Mouse (Mus musculus) testis, adult 2 months (tissue): Measurements from ENCODE around the gene Tor4a. TPM values are rescaled to one million over a fixed set of nuclear protein-coding genes. Genes with fewer than 3 reads are reported as not detected.

Experiments
- H3K27ac ChIP-seq: fragments of 200-500 bp; 2 replicates; pipeline ENCODE4 v1.5.1; 2012; ENCODE audit warnings: low read depth, low read length; ENCODE audit not compliant: control insufficient read depth, insufficient read depth
- H3K27me3 ChIP-seq: fragments of 200-500 bp; 2 replicates; pipeline ENCODE4 v1.6.1; 2012; ENCODE audit warnings: mild to moderate bottlenecking, low read length, moderate library complexity; ENCODE audit not compliant: control insufficient read depth, insufficient read depth
- H3K36me3 ChIP-seq: fragments of 200-500 bp; 2 replicates; pipeline ENCODE4 v1.6.1; 2012; ENCODE audit warnings: mild to moderate bottlenecking, low read length; ENCODE audit not compliant: control insufficient read depth, insufficient read depth
- H3K4me1 ChIP-seq: fragments of 200-500 bp; 2 replicates; pipeline ENCODE4 v1.6.1; 2012; ENCODE audit warnings: low read length; ENCODE audit not compliant: control insufficient read depth, insufficient read depth
- H3K4me3 ChIP-seq: fragments of 200-500 bp; 2 replicates; pipeline ENCODE4 v1.5.1; 2012; ENCODE audit warnings: low read depth, mild to moderate bottlenecking, low read length, moderate library complexity, mixed read lengths; ENCODE audit not compliant: control insufficient read depth
- CTCF ChIP-seq: fragments of 200-500 bp; IDR thresholded peaks from 2 replicates; pipeline ENCODE4 v1.5.1; 2012; ENCODE audit warnings: low read depth, mild to moderate bottlenecking, inconsistent platforms, low read length, moderate library complexity; ENCODE audit not compliant: control insufficient read depth, insufficient read depth, insufficient replicate concordance
- POLR2A ChIP-seq: fragments of 200-500 bp; IDR thresholded peaks from 2 replicates; pipeline ENCODE4 v1.6.1; 2012; ENCODE audit warnings: low read depth, mild to moderate bottlenecking, inconsistent platforms, low read length, moderate library complexity; ENCODE audit not compliant: control insufficient read depth
- polyA plus RNA-seq: library from polyadenylated mRNA; depleted of rRNA; stranded (reverse); fragments of >200 nt; gene quantifications from 2 replicates; pipeline ENCODE4 v1.2.3, GENCODE M21; 2012

Gene Tor4a
- polyA plus RNA-seq, 1 experiment, result 0.98 TPM

- Histone ChIP-seq H3K4me1 (peaks cover 20% of the 10 kb centered on the region), H3K27me3 (no peaks in the 10 kb centered on the region)
Observed at GRCm38 (mm10) chr2:25180478-25180903, 16.2 kb downstream of the Tor4a start, which contains the start of gene Nrarp. Gene Nrarp, plus strand, starts transcription at chr2:25180758.

GRCm38 (mm10) chr2:25179566-25180217 lies 17.0 kb downstream of the Tor4a start:
- Histone ChIP-seq H3K27ac (no peak overlapping the region), H3K4me3 (peak overlapping the region; percentile 82; the same call in 1 of the 2 replicates), H3K27me3 (no peaks in the 10 kb centered on the region), H3K36me3 (no peaks in the 10 kb centered on the region), H3K4me1 (peaks cover 17% of the 10 kb centered on the region)
- TF ChIP-seq CTCF (no peak), POLR2A (no peak)

More at GRCm38 (mm10) chr2:25180478-25180903, 16.2 kb downstream of the Tor4a start, which contains the start of gene Nrarp:
- TF ChIP-seq CTCF (no peak), POLR2A (no peak; the same call in 1 of the 2 replicates)
- Histone ChIP-seq H3K27ac (peak within 1 kb of the TSS; percentile 39), H3K36me3 (no peaks in the 10 kb centered on the region), H3K4me3 (peak within 1 kb of the TSS; percentile 82)

- Histone ChIP-seq H3K27me3 (no peaks in the 10 kb centered on the region), H3K4me1 (peaks cover 17% of the 10 kb centered on the region), H3K27ac (no peak overlapping the region), H3K36me3 (no peaks in the 10 kb centered on the region), H3K4me3 (no peak overlapping the region)
- TF ChIP-seq POLR2A, result no peak
Observed at GRCm38 (mm10) chr2:25178285-25178972, 18.3 kb downstream of the Tor4a start.

GRCm38 (mm10) chr2:25177685-25178084 lies 19.0 kb downstream of the Tor4a start:
- no peaks in the 10 kb centered on the region for H3K36me3 ChIP-seq
- no peak overlapping the region for H3K27ac ChIP-seq
- H3K4me3 ChIP-seq, result no peak overlapping the region
- H3K4me1 ChIP-seq, result peaks cover 17% of the 10 kb centered on the region
- no peak for TF ChIP-seq POLR2A
- TF ChIP-seq CTCF, result no peak
- no peaks in the 10 kb centered on the region for H3K27me3 ChIP-seq

- H3K4me3 ChIP-seq, result no peak overlapping the region
- no peak for TF ChIP-seq CTCF
- no peak for TF ChIP-seq POLR2A
- H3K27me3 ChIP-seq, result no peaks in the 10 kb centered on the region
- no peaks in the 10 kb centered on the region for H3K36me3 ChIP-seq
- no peak overlapping the region for H3K27ac ChIP-seq
- H3K4me1 ChIP-seq, result peaks cover 16% of the 10 kb centered on the region
Observed at GRCm38 (mm10) chr2:25177076-25177475, 19.6 kb downstream of the Tor4a start.

- TF ChIP-seq POLR2A (no peak), CTCF (no peak)
- Histone ChIP-seq H3K27ac (no peak overlapping the region), H3K4me1 (peaks cover 12% of the 10 kb centered on the region), H3K4me3 (no peak overlapping the region), H3K36me3 (no peaks in the 10 kb centered on the region), H3K27me3 (no peaks in the 10 kb centered on the region)
Observed at GRCm38 (mm10) chr2:25176573-25176972, 20.1 kb downstream of the Tor4a start.

- peaks cover 6% of the 10 kb centered on the region for H3K4me1 ChIP-seq
- no peaks in the 10 kb centered on the region for H3K27me3 ChIP-seq
- no peaks in the 10 kb centered on the region for H3K36me3 ChIP-seq
- no peak overlapping the region for H3K4me3 ChIP-seq
- no peak for TF ChIP-seq CTCF
- no peak for TF ChIP-seq POLR2A
- H3K27ac ChIP-seq, result no peak overlapping the region
Observed at GRCm38 (mm10) chr2:25175690-25176078, 21.0 kb downstream of the Tor4a start.
